Mouse (Mus musculus) heart, postnatal 14 days (tissue): Measurements from ENCODE around the gene Wfdc2. TPM values are rescaled to one million over a fixed set of nuclear protein-coding genes. Genes with fewer than 3 reads are reported as not detected.

Source experiments
- DNase-seq, 2 experiments: peaks; one replicate each; pipeline ENCODE4 v3.0.0; 2021 to 2022
- intact Hi-C: fragments of 180-260 bp; cut with DNase I; formaldehyde crosslinking; loops from one replicate; pipeline ENCODE4 v1.15.1; 2025
- long read RNA-seq, 2 experiments: library from polyadenylated mRNA; stranded (forward); transcript quantifications; one replicate each; pipeline ENCODE4 v2.0.0; 2021
- total RNA-seq, 2 experiments: library from RNA; stranded (reverse); gene quantifications; 2 replicates each; pipeline ENCODE4 v1.2.3; 2021

Gene Wfdc2
- total RNA-seq, result 10 to 100 TPM in 1 of 2 experiments, not detected in 1; 14.8 TPM
- long read RNA-seq, experiment 1, result 0 reads
- long read RNA-seq, experiment 2, result 0 reads

DNA sequence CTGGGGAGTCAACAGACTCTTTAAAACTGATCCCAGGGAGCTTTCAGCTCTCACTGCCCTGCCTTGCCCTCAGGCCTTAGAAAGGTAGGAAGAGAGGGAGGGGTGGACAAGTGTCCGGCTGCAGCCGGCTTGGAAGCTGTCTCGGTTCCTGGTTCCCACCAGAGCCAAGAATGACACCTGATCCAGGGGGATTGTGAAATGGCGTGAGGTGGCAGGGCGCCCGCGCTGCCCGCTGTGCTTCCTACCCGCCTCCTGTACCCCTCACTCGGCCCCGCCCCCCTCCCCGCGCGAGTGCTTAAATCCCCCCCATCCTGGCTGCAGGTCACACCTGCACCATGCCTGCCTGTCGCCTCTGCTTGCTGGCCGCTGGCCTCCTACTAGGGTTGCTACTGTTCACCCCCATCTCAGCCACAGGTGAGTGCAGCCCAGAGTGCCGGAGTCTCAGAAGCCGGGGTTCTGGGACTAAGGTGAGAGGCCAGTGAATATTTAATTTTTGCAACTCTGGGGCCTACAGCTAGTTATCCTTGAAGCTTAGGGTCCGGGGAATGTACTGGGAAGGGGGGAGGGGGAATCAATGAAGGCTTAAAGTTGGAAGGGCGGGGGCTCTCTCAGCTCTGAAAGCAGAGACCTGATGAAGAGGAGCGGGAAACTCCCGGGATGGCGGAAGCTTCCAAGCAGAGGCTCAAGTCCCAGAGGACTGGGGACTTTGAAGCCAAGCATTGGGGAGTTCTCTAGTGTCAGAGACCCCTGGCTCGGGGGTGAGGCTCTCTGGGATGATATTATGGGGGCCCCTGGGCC, at the start of gene Wfdc2:
Gene Wfdc2 (plus strand): TSS at position 23 of the 798 bp plus-strand sequence.
- intact Hi-C loops, result no loop called here
- no peak for DNase-seq

DNA sequence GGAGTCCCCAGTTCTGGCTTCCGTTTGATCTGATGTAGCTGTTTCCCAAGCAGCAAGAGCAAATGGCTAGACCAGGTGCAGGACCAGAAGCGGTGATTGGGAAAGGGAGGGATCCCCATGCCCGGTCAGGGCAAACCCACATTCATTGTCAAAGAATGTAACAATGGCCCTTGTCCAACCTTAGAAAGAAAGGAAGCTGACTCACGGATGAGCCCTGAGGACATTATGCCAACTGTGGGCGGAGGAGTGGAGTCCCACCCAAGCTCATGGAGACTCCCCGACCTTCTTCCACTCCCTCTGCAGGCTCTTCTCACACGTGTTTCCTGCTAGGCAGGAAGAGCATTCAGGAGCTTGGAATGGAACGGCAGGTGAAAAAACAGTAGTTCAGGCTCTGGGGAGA, 48.8 kb upstream of the Wfdc2 start:
- intact Hi-C loops, result no loop called here
- DNase-seq, result peak; percentile 41 to 49

DNA sequence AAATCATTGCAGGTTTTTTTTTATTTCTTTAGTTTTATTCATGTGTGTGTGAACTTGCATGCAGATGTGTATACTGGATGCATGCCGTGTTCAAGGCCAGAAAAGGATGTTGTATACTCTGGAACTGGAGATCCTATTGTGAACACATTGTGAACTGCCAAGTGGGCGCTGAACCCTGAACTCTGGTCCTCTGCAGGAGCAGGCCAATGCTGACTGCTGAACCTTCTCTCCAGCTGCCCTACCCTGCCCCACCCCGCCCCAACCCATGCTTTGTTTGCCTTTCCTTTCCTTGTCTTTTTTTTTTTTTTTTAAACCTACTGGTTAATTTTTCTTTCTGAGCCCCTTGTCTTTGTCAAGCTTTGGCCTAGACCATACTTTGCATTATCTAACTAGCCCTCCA, 47.3 kb upstream of the Wfdc2 start:
- intact Hi-C loops, result no loop called here
- no peak for DNase-seq

DNA sequence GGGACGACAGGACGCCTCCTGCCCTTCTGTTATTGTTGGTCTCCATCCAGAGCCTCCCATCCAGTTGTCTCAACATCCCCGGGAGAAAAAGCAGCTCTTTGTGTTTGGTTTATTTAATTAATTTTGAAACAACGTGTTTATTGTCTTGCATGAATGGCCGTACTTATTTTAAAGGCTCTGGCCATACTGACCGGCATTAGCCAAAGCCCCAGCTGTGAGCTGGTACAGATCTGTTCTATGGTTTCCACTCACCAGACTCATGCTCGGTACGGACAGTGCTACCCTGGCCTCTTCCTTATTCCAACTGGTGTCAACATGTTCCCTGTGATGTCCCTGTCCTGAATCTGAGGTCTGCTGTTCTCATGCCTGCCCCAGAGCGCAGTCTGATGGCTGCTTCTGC, 46.3 kb upstream of the Wfdc2 start:
- intact Hi-C loops, result no loop called here
- no peak for DNase-seq

DNA sequence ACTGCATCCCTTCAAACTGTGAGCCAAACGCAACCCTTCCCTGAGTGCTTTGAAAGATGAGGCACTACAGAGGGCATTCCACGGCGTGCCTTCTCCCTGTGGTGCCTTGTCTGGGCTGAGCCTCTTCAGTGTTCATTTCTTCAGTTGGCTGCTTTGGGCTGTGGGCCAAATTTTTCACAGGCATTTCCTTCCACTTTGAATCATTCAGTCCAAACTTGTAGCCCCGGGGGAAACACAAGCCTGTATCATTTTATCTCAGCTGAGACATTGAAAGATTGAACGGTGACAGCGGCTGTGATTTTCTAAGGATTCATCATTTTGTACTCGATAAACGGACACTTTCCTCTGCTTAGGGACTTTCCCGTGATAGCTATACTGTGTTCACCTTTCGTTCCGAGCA, 45.6 kb upstream of the Wfdc2 start:
- DNase-seq, result no peak

DNA sequence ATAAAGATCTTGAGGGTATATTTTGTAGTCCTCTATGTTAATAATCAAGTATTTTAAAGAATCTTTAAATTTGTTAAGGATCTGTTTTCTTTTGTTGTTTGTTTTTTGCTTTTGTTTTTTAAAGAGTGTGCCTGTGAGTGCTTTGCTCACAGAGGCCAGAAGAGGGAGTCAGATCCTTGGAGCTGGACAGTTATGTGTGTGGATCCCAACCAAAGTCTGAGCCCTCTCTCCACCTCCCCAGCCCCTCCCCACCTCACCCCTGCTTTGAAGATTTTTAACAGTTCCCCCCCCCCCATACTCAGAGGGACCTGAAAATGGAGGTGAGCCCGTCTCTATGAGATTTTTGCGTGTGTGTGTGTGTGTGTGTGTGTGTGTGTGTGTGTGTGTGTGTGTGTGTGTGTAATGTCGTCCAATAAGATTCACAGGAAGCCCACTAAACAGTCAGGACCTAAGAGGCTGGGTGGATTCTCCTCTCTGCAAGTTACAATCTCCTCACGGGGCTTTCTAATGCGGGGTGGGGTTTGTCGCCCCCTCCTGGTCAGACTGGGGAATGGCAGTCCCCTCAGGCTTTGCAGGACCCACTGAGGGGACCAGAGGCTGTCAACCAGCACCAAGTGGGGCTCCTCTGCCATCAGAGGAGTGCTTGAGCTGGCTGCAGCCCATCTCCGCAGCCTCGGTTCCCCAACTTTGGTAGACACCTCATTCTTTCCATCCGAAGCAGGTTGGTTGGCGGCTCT, 44.6 kb upstream of the Wfdc2 start:
- intact Hi-C loops, result loop anchor here (1.0 to 2.0 kb wide), 2 partner anchors 47 to 57 kb away; partner anchors contain the start of gene Gm20458
- DNase-seq, result peak; percentile 61 to 73

More for the DNA sequence above, 45.6 kb upstream of the Wfdc2 start:
- intact Hi-C loops, result no loop called here

DNA sequence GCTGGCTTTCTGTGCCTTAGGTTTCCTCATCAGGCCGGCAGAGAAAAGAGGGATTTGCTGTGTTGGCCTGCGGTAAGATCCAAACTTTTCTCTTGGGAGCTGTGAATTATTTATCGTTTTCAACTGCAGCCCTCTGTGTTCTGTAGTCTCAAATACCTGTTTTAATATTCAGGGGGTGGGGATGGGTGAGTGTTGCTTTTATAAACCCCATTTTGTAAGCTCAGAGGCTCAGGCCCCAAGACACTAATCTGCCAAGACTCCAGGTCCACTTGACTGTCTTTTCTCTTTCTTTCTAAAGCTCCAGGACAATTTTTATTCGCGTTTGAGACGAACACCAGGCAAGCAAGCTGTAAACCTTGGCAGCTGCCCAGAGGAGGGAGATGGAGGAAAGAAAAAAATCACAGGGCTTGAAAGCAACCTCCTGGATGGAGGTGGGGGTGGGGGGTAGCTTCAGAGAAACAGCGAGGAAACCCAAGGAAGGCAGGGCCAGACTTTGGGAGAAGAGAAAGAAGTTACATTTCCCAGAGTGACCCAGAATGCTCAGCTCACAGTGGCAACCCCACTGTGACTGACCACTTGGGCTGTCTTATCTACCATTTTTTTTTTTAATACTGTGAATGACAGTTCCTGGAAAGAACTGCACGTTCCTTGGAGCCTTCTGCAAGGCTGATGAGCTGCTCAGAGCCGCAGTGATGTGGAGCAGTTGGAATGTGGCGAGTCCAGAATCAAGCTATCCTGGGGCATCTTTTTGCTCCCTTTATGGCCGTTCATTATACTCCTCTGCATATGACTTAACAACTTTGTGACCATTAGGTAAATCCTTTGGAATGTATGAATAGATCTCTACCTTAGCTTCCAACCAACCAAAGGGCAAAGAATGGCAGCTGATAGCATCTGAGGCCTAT, 43.7 kb upstream of the Wfdc2 start:
- intact Hi-C loops, result loop anchor here (1.0 to 2.0 kb wide), 2 partner anchors 48 to 58 kb away; partner anchors contain the start of gene Gm20458

DNA sequence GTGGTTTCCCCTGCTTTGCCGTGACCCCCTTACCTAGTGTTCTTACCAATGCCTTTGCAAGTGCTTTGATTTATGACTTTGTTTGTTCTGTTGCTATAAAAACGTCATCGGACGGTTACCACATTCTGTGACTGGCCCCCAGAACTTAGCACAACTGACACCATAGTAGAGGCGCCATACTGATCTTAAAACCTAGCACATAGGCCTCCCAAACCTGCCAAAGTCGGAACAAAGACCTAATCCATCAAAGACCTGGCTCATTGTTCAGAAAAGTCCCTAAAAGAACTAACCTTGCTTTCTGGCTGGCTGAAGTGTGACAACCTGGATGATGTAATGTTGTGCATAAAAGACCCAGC, 43.1 kb upstream of the Wfdc2 start:
- DNase-seq, result no peak
- intact Hi-C loops, result loop anchor here (2.0 kb wide), 1 partner anchor 58 kb away; the partner anchor contains the start of gene Gm20458

More for the DNA sequence above, 43.7 kb upstream of the Wfdc2 start:
- no peak for DNase-seq

DNA sequence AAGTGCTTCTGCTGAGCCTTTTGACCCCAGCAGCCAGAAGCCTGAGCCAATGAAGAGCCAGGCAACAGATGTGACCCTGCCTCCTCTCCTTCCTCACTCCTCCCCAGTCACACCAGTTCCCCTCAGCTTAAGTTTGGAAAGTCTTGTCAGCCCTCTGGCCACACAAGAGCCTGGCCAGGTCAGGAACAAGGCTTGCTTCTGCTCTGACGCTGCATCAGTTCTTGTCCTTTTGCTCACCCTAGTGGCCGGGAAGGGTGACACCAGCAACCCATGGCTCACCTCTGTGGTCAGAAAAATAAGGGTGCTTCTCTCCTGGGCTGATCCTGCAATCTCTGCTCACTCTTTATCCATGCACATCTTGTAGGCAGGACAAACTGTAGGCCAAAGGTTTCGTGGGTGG, 41.4 kb upstream of the Wfdc2 start:
- intact Hi-C loops, result loop anchor here (1.0 to 10.0 kb wide), 2 partner anchors 103 to 416 kb away; no protein-coding TSS in a partner anchor
- peak; percentile 48 to 67 for DNase-seq

DNA sequence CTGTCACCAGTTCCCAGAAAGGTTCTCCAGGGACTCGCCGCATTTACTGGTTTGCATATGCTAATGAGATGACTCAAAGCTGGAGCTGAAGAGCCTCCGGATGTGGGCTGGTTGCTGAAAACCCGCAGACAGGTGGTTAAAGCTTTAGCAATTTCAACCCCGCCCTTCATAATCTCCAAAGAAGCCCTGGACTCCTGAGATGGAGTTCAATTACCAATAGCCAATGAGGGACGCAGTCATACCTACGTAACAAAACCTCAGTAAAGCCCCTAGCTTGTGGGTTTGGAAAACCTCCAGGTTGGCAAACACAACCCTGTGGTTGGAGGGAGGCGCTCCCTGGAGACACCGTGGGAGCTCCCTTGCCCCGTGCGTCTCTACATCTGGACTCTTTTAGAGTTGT, 40.4 kb upstream of the Wfdc2 start:
- intact Hi-C loops, result loop anchor here (10.0 kb wide), 1 partner anchor 417 kb away; no protein-coding TSS in a partner anchor

DNA sequence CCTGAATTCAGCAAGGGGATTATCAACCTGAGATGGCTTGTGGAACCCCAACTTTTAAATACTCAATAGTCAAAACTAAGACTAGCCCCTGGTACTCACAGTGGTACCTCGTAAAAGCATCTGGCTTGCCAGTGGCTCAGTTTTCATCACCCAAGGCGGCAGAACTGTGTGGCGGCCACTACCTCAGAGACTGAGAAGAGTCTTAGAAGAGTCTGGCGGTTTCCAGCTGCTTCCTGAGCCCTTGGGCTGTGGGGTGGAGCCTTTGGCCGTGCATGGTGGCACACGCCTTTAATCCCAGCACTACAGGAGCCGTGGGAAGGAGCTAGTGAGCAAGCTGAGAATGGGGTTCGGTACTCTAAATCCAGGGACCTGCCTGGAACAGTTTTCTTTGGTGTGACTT, 39.9 kb upstream of the Wfdc2 start:
- no peak for DNase-seq
- intact Hi-C loops, result loop anchor here (10.0 kb wide), 1 partner anchor 417 kb away; no protein-coding TSS in a partner anchor

More for the DNA sequence above, 40.4 kb upstream of the Wfdc2 start:
- no peak for DNase-seq

DNA sequence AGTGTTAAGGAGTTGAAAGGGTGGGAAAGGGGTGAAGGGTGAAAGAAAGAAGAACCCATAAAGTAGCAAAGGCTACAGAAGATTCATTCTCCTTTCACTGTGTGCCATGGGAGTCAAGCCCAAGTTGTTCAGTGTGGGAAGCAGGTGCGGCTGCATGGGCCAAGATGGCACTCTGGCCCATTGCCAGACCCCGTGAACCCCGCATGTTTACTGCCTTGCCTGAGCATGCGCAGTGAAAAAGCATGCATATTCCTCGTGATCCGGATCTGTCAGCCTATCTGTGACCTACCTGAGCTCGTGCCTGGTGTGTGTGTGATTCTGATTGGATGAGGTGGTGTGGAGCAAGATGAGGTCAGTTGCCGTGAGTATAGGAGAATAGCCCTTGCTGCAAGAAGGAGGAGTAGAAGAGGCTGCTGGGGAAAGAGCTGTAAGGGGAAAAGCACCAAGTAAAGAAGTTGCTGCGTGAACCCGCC, 38.9 kb upstream of the Wfdc2 start:
- no peak for DNase-seq
- intact Hi-C loops, result loop anchor here (10.0 kb wide), 1 partner anchor 419 kb away; no protein-coding TSS in a partner anchor

DNA sequence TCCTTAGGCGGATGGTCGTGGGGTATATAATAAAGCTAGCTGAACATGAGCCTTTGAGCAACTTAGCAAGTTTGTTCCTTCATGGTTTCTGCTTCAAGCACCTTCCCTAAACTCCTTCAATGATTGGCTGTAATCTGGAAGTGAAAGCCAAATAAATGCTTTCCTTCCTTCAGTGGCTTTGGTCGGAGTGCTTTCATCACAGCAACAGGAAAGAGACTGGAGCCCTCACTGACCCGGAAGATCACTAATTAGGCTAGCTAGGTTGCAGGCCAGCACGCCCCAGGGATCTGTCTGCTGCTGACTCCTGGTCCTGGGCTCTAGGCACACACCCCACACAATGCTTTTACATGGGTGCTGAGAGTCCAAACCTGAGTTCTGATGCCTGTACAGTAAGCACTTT, 33.7 kb upstream of the Wfdc2 start:
- intact Hi-C loops, result loop anchor here (10.0 kb wide), 1 partner anchor 424 kb away; no protein-coding TSS in a partner anchor
- DNase-seq, result no peak

DNA sequence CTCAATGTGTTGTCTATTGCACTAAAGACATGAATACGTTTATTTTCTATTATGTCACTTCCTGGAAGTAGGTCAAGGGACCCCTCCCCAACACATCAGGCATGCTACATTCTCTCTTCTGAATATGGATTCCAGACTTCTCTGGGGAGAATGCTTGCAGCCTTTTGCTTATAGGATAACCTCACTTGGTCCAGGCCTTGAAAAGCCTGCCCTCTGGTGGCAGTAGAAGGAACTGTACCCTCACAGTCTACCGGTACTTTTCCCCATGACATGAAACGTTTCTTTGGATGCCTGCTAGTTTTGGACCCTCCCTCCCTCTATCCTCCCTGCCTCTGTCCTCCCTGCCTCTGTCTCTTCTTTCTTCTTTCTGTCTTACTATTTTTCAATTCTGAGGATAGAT, 31.0 kb upstream of the Wfdc2 start:
- peak; percentile 70 to 82 for DNase-seq
- intact Hi-C loops, result no loop called here

DNA sequence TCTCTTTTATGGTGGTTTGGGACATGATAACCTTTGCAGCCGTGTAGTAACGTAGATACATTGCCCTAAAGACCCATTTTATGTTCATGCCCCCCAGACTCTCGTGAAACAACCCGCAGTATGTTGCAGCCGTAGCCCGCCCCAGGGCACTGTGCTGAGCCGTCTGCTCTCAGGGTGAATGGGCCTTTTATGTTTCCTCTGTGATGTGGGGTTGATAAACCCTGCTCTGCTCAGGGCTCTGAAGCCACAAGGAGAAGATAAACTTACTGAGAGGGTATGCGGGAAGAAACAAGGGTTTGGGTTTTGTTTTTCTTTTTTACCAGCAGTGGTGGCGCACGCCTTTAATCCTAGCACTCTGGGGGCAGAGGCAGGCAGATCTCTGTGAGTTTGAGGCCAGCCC, 27.9 kb upstream of the Wfdc2 start:
- intact Hi-C loops, result no loop called here
- DNase-seq, result no peak

DNA sequence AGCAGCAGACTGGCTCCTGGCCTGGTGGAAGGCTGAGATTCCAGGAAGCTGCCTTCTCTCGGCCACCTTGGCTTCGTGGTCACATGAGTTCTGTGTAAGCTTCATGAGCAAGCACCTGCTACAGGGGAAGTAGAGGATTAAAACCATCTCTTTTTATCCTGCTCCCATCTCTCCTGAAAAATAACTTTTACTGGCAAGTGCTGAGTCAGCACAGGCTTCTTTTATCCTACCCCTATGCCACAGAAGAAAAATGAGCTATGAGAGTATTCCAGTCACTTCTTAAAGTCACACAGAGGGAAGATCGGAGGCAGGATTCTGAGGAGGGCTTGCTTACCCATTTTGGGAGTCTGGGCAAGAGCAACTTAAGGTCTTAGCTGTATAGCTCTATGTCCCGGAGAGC, 25.2 kb upstream of the Wfdc2 start:
- intact Hi-C loops, result no loop called here
- no peak for DNase-seq

DNA sequence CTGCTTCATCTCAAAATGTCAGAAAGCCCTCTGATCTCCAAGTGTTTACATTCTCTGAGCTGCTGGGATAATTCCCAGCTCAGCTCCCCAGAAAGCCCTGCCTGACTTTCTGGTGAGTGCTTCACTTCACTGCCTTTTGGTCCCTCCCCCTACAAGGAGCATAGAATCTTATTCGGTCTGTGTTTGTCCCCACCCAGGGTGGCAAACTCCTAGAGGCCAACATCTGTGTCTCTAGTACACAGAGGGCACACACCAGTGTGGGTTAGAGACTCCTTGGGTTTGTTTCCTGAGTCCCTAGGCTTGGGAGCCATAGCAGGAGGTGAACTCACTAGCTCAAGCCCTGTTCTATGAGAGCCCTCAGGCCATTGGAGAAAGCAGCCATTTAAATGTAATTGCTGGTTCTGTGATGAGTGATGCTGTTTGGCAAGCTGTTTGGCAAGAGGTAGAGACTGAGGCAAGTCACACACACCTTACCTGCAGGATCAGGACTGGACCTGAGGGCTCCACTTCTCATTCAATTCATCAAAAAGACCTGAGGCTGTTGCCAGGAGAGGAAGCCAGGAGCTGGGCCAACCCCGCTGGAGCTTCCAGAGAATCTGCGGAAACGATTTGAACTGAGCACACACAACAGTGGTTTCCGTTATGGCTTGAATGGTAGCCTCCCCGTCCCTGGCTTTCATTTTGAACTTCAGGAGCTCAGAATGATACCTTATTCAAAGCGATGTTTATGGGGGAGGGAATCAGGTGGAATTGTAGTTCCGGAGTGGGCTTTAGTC, 21.4 kb upstream of the Wfdc2 start:
- intact Hi-C loops, result no loop called here
- peak; percentile 22 to 33 for DNase-seq

DNA sequence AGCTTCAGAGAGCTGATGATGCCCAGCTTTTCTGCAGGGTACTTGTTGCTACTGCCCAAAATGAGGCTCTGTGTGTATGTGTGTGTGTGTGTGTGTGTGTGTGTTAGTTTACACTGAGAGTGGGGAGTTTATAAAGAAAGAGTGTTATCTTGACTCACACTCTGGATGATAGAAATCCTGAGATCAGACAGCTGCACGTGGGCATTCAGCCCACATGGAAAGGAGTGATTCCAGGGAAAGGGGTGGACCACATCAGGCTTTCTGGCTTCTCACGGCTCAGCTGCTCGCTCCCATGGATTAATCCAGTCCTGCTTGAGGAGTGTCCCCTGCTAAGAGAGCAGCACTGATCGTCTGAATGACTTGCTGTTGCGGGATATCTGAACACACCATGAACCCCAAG, 20.1 kb upstream of the Wfdc2 start:
- intact Hi-C loops, result no loop called here
- DNase-seq, result no peak

DNA sequence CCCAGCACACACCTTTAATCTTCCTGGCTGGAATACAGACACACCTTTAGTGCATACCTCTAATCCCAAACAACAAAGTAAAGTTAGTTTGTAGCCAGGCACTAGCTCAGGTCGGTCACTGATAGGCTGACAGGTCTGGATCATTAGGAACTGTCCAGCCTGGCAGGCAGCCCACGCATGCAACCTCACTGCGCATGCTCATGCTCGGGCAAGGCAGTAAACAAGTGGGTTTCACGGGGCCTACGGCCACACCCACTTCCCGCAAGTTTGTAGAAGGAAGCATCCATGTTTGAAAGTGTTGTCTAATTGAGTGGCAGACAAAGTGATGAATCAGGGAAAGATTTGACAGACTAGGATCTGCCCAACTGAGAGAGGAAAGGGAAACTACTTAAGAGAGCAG, 19.6 kb upstream of the Wfdc2 start:
- intact Hi-C loops, result no loop called here

More for the DNA sequence above, 19.6 kb upstream of the Wfdc2 start:
- no peak for DNase-seq
